Mouse (Mus musculus) hindbrain, embryonic 13.5 days (tissue): ENCODE measurements around the gene Wdr89. TPM values are rescaled to one million over a fixed set of nuclear protein-coding genes. Genes with fewer than 3 reads are reported as not detected.
"Not testable (repeated sequence)": the region's sequence is repeated elsewhere in the genome, so short reads cannot be mapped to it uniquely, and the experiment has no call there.

Experiments
- ATAC-seq: fragments of 200-750 bp; cut with Nextera tagmentation; 2 replicates; pipeline ENCODE4 v1.8.0; 2017; ENCODE audit warnings: moderate TSS enrichment; ENCODE audit not compliant: low FRiP score
- H3K27ac ChIP-seq: fragments of 300-500 bp; sonication (generic); 2 replicates; pipeline ENCODE4 v1.5.1; 2015; ENCODE audit warnings: inconsistent platforms, mild to moderate bottlenecking, moderate library complexity
- H3K27me3 ChIP-seq: fragments of 300-500 bp; sonication (generic); 2 replicates; pipeline ENCODE4 v1.6.1; 2015; ENCODE audit warnings: mild to moderate bottlenecking, inconsistent platforms
- H3K36me3 ChIP-seq: fragments of 300-500 bp; sonication (generic); 2 replicates; pipeline ENCODE4 v1.6.1; 2015; ENCODE audit warnings: mild to moderate bottlenecking, inconsistent platforms
- H3K4me1 ChIP-seq: fragments of 300-500 bp; sonication (generic); replicated peaks from 2 replicates; pipeline ENCODE4 v1.6.1; 2015; ENCODE audit warnings: inconsistent platforms
- H3K4me2 ChIP-seq: fragments of 300-500 bp; sonication (generic); 2 replicates; pipeline ENCODE4 v1.6.1; 2015; ENCODE audit warnings: inconsistent platforms, mild to moderate bottlenecking, moderate library complexity
- H3K4me3 ChIP-seq: fragments of 300-500 bp; sonication (generic); 2 replicates; pipeline ENCODE4 v1.5.1; 2015; ENCODE audit warnings: mild to moderate bottlenecking, inconsistent platforms
- H3K9ac ChIP-seq: fragments of 300-500 bp; sonication (generic); 2 replicates; pipeline ENCODE4 v1.6.1; 2015; ENCODE audit warnings: mild to moderate bottlenecking, inconsistent platforms
- H3K9me3 ChIP-seq: fragments of 300-500 bp; sonication (generic); 2 replicates; pipeline ENCODE4 v1.6.1; 2016; ENCODE audit warnings: inconsistent platforms
- WGBS: fragments of 180-500 bp; shearing (Covaris S2); methylation state at CpG from one replicate; pipeline ENCODE4 v1.1.7; 2015; 5-methylcytosine and 5-hydroxymethylcytosine counted together
- polyA plus RNA-seq: library from polyadenylated mRNA; unstranded; fragments of >200 nt; fragmentation: Nextera tagmentation; extraction: Ambion mirVana; gene quantifications from 2 replicates; pipeline ENCODE4 v1.2.1, GENCODE M21; 2015

Gene Wdr89
- polyA plus RNA-seq, 1 experiment from 2014 or later, result 5.4 TPM

- Histone ChIP-seq H3K9ac (no peak overlapping the region), H3K36me3 (no peaks in the 10 kb centered on the region), H3K9me3 (no peaks in the 10 kb centered on the region), H3K4me3 (no peak overlapping the region), H3K27ac (no peak overlapping the region), H3K27me3 (no peaks in the 10 kb centered on the region), H3K4me1 (no peaks in the 10 kb centered on the region), H3K4me2 (no peak overlapping the region)
- WGBS, result 96% methylated on average over 2 of the region's 2 CpGs
- no peak for ATAC-seq
Observed at GRCm38 (mm10) chr12:75689003-75689402, 19.7 kb upstream of the Wdr89 start.

GRCm38 (mm10) chr12:75687314-75687713, 18.0 kb upstream of the Wdr89 start:
- H3K4me3 ChIP-seq, result no peak overlapping the region
- no peaks in the 10 kb centered on the region for H3K36me3 ChIP-seq

GRCm38 (mm10) chr12:75684026-75684425, 14.7 kb upstream of the Wdr89 start:
- H3K9ac ChIP-seq, H3K27ac ChIP-seq, H3K4me3 ChIP-seq, H3K36me3 ChIP-seq, H3K27me3 ChIP-seq, H3K9me3 ChIP-seq, H3K4me2 ChIP-seq, H3K4me1 ChIP-seq, ATAC-seq: not testable (repeated sequence)
- WGBS, result 82% methylated on average over 4 of the region's 4 CpGs

More at GRCm38 (mm10) chr12:75687314-75687713, 18.0 kb upstream of the Wdr89 start:
- H3K9ac ChIP-seq, result no peak overlapping the region
- H3K4me2 ChIP-seq, result no peak overlapping the region
- no peak overlapping the region for H3K27ac ChIP-seq
- H3K4me1 ChIP-seq, result no peaks in the 10 kb centered on the region
- no peaks in the 10 kb centered on the region for H3K9me3 ChIP-seq
- ATAC-seq, result no peak
- 66% methylated on average over 4 of the region's 4 CpGs for WGBS
- no peaks in the 10 kb centered on the region for H3K27me3 ChIP-seq

DNA sequence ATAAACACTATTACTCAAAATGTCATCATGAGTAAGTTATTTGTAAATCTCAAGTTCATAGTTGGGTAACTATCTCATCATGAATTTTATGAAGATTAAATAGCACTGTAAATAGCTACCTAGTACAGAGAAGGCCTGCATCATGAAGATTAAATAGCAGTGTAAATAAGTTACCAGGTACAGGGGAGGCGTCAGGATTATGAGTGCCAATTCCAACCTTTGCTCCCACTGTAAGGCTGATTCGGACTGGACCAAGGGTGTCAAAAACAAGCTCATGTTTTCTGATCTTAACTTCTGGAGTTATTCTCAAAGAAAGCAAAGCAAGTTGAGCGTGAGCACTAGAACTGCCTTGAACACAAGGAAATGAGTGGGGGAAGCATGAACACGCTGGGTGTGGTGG, 14.3 kb upstream of the Wdr89 start:
- Histone ChIP-seq H3K4me3 (no peak overlapping the region), H3K9ac (no peak overlapping the region), H3K4me1 (no peaks in the 10 kb centered on the region), H3K4me2 (no peak overlapping the region), H3K36me3 (no peaks in the 10 kb centered on the region), H3K27me3 (no peaks in the 10 kb centered on the region), H3K9me3 (no peaks in the 10 kb centered on the region), H3K27ac (no peak overlapping the region)
- WGBS, result 96% methylated on average over 4 of the region's 4 CpGs
- no peak for ATAC-seq

DNA sequence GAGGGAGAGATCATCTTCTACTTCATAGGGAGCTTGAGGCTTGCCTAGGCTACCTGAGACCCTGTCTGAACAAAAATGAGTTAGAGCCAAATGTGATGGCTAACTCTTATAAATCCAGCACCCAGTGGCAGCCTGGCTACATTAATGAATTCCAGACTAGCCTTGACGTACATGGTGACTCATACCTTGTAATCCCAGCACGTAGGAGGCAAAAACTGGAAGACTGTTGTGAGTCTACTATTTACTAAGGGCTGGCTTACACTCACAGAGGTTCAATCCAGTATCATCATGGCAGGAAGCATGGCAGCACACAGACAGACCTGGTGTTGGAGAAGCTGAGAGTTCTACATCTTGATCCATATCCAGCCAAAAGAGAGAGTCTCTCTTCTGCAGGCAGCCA, 13.5 kb upstream of the Wdr89 start:
- ATAC-seq, result no peak
- Histone ChIP-seq H3K4me1 (no peaks in the 10 kb centered on the region), H3K9me3 (no peaks in the 10 kb centered on the region), H3K27me3 (no peaks in the 10 kb centered on the region), H3K4me3 (no peak overlapping the region), H3K27ac (no peak overlapping the region), H3K4me2 (no peak overlapping the region), H3K36me3 (no peaks in the 10 kb centered on the region), H3K9ac (no peak overlapping the region)
- 85% methylated on average over 2 of the region's 2 CpGs for WGBS

DNA sequence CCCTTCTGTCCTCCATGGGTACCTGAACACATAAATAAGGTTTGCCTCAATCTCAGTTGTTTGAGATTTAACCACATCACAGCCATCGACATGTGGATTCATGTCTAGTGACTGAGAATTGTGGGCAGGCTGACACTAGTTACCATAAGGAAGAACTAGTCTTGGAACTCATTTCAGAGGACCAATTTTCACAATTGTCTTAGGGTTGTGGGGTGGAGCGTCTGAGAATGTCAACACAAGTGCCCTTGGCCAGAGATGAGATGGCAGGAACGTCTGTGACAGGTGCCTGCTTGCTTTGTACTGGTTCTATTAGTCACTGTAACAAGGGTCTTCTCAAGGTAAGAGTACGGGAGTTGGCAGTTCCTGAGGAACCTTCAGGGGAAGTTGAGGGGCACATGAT, 11.8 kb upstream of the Wdr89 start:
- H3K9me3 ChIP-seq, result no peaks in the 10 kb centered on the region
- no peak overlapping the region for H3K9ac ChIP-seq
- ATAC-seq, result no peak
- no peak overlapping the region for H3K27ac ChIP-seq
- 87% methylated on average over 4 of the region's 4 CpGs for WGBS
- no peak overlapping the region for H3K4me3 ChIP-seq
- H3K4me2 ChIP-seq, result no peak overlapping the region
- H3K36me3 ChIP-seq, result no peaks in the 10 kb centered on the region
- H3K27me3 ChIP-seq, result no peaks in the 10 kb centered on the region
- no peaks in the 10 kb centered on the region for H3K4me1 ChIP-seq

DNA sequence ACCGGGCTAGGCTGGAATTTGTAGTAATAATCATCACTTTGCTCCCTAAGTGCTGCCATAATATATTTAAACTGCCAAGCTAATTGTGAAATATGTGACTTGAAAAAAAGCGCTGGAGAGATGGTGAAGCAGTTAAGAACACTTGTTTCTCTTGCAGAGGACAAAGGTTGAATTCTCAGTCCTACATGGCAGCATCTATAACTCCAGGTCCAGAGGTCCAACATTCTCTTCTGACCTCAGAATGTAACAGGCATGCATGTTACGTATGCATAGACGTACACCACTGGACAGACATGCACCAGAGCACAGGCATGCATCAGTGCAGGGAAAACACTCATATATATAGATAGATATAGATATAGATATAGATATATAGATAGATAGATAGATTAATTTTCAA, 9.1 kb upstream of the Wdr89 start:
- no peaks in the 10 kb centered on the region for H3K4me1 ChIP-seq
- H3K4me3 ChIP-seq, result no peak overlapping the region
- WGBS, result over 99% methylated on average over 4 of the region's 4 CpGs
- H3K9me3 ChIP-seq, result no peaks in the 10 kb centered on the region
- no peaks in the 10 kb centered on the region for H3K36me3 ChIP-seq
- H3K9ac ChIP-seq, result no peak overlapping the region
- no peak overlapping the region for H3K27ac ChIP-seq
- H3K27me3 ChIP-seq, result no peaks in the 10 kb centered on the region
- H3K4me2 ChIP-seq, result no peak overlapping the region
- no peak for ATAC-seq

GRCm38 (mm10) chr12:75672630-75673029, 3.3 kb upstream of the Wdr89 start:
- 93% methylated on average over 4 of the region's 4 CpGs for WGBS
- no peaks in the 10 kb centered on the region for H3K9me3 ChIP-seq
- no peak for ATAC-seq
- H3K4me3 ChIP-seq, result no peak overlapping the region
- H3K27me3 ChIP-seq, result no peaks in the 10 kb centered on the region
- no peak overlapping the region for H3K4me2 ChIP-seq
- H3K9ac ChIP-seq, result no peak overlapping the region
- no peak overlapping the region for H3K27ac ChIP-seq
- peaks cover 20% of the 10 kb centered on the region for H3K4me1 ChIP-seq
- H3K36me3 ChIP-seq, result no peaks in the 10 kb centered on the region

- Histone ChIP-seq H3K4me1 (peaks cover 20% of the 10 kb centered on the region), H3K27me3 (no peaks in the 10 kb centered on the region), H3K27ac (no peak overlapping the region), H3K9me3 (no peaks in the 10 kb centered on the region), H3K4me2 (no peak overlapping the region), H3K36me3 (no peaks in the 10 kb centered on the region), H3K9ac (no peak overlapping the region), H3K4me3 (no peak overlapping the region)
- no peak for ATAC-seq
- WGBS, result 88% methylated on average over 3 of the region's 3 CpGs
Observed at GRCm38 (mm10) chr12:75671759-75672315, 2.5 kb upstream of the Wdr89 start.

DNA sequence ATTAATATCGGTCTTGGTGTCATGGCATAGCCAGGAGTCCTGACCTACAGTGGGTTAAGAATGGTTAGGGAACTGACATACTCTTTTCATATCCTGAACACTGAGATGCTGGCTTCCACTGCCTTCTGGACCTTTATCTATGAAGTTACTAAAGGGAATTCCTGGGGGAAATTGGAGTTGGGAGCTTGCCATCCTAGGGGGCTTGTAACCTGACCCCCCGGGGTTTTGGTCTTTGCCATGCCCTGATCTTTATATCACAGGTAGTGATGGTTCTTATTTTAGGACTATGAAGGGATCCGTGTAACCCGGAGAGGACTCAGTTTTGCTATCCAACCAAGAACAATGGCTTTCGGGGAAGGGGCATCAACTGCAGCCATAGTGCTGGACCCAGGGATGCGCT, 1.3 kb upstream of the Wdr89 start:
- WGBS, result 88% methylated on average over 6 of the region's 6 CpGs
- Histone ChIP-seq H3K4me2 (peak overlapping the region; percentile 77), H3K36me3 (no peaks in the 10 kb centered on the region), H3K4me1 (peaks cover 20% of the 10 kb centered on the region), H3K9me3 (no peaks in the 10 kb centered on the region), H3K27me3 (no peaks in the 10 kb centered on the region), H3K4me3 (peak overlapping the region; percentile 51), H3K27ac (no peak overlapping the region), H3K9ac (peak overlapping the region; percentile 66; the same call in 1 of the 2 replicates)
- no peak for ATAC-seq

GRCm38 (mm10) chr12:75668916-75669257, 450 bp downstream of the Wdr89 start:
- 1% methylated on average over 9 of the region's 9 CpGs for WGBS
- ATAC-seq, result no peak; the same call in 1 of the 2 replicates
- H3K4me3 ChIP-seq, result peak overlapping the region; percentile 63

GRCm38 (mm10) chr12:75668221-75668620, 1.1 kb downstream of the Wdr89 start:
- H3K27ac ChIP-seq, result no peak overlapping the region
- H3K4me2 ChIP-seq, result peak overlapping the region; percentile 88; the same call in 1 of the 2 replicates
- no peak overlapping the region for H3K9ac ChIP-seq
- peaks cover 20% of the 10 kb centered on the region for H3K4me1 ChIP-seq
- H3K27me3 ChIP-seq, result no peaks in the 10 kb centered on the region
- no peak overlapping the region for H3K4me3 ChIP-seq
- ATAC-seq, result no peak
- H3K9me3 ChIP-seq, result no peaks in the 10 kb centered on the region
- H3K36me3 ChIP-seq, result no peaks in the 10 kb centered on the region
- WGBS, result 93% methylated on average over 2 of the region's 2 CpGs

More at GRCm38 (mm10) chr12:75668916-75669257, 450 bp downstream of the Wdr89 start:
- Histone ChIP-seq H3K27ac (peak overlapping the region; percentile 84), H3K9ac (peak overlapping the region; percentile 81), H3K4me1 (peaks cover 20% of the 10 kb centered on the region), H3K27me3 (no peaks in the 10 kb centered on the region), H3K9me3 (no peaks in the 10 kb centered on the region), H3K36me3 (no peaks in the 10 kb centered on the region), H3K4me2 (peak overlapping the region; percentile 88)

GRCm38 (mm10) chr12:75666939-75667338, 2.4 kb downstream of the Wdr89 start:
- Histone ChIP-seq H3K27ac (no peak overlapping the region), H3K4me3 (no peak overlapping the region), H3K4me1 (peaks cover 20% of the 10 kb centered on the region), H3K4me2 (no peak overlapping the region), H3K9me3 (no peaks in the 10 kb centered on the region), H3K9ac (no peak overlapping the region), H3K27me3 (no peaks in the 10 kb centered on the region), H3K36me3 (no peaks in the 10 kb centered on the region)
- ATAC-seq, result no peak
